Mouse (Mus musculus) kidney, postnatal 14 days (tissue): ENCODE results near the gene C530008M17Rik.
A peak's percentile ranks its signal among the peaks of the same experiment; 100 is the strongest.

Experiments used
- DNase-seq: peaks from one replicate; pipeline ENCODE4 v3.0.0; 2022; ENCODE audit warnings: mixed read lengths

Gene C530008M17Rik

GRCm38 (mm10) chr5:76839786-76840185 is 183.5 kb downstream of the C530008M17Rik start:
- no peak for DNase-seq

DNA sequence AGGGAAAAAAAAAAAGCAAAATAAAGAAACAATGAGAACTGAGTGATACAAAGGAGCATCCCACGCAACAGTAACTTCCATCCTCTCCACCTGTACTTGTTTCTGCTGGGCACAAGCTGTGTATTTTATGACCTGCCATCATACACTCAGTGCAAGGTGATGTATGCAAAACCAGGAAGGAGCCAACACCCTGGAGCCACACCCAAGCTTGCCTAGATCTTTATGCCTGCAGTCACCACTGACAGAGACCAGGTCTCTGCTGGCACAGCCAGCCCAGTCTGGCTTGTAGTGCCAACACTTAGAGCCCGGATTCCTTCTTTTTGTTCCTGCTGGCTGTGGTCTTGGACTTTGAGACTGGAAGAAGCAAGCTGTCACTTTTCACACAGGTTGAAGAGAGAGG is 185.5 kb downstream of the C530008M17Rik start:
- peak; percentile 10 for DNase-seq

GRCm38 (mm10) chr5:76843448-76843847 is 187.1 kb downstream of the C530008M17Rik start:
- peak; percentile 74 for DNase-seq

- no peak for DNase-seq
Measured at GRCm38 (mm10) chr5:76843851-76844419, 187.6 kb downstream of the C530008M17Rik start.

GRCm38 (mm10) chr5:76844618-76845186 is 188.4 kb downstream of the C530008M17Rik start:
- DNase-seq = no peak

DNA sequence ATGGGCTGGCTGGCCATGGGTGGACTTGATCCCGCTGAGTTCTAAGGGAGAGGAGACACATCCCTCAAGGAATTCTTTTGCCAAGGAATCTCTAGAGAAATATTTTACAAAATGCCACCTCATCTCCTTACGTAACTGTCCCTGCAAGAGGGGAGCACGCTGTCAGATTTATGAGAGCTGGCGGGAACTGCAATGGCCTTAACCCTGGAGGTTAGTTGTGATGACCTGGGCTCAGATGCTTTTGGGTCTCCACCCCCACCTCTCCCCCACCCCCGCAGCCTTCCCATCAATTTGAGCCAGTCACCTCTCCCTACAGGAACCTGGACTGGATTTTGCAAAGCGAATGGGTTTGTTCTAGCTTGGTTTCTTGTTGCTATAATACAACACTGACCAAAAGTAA is 190.8 kb downstream of the C530008M17Rik start:
- no peak for DNase-seq

GRCm38 (mm10) chr5:76851316-76851715 is 195.0 kb downstream of the C530008M17Rik start:
- DNase-seq = no peak

- DNase-seq = peak; percentile 84
Measured at GRCm38 (mm10) chr5:76853549-76853948, 197.2 kb downstream of the C530008M17Rik start.

DNA sequence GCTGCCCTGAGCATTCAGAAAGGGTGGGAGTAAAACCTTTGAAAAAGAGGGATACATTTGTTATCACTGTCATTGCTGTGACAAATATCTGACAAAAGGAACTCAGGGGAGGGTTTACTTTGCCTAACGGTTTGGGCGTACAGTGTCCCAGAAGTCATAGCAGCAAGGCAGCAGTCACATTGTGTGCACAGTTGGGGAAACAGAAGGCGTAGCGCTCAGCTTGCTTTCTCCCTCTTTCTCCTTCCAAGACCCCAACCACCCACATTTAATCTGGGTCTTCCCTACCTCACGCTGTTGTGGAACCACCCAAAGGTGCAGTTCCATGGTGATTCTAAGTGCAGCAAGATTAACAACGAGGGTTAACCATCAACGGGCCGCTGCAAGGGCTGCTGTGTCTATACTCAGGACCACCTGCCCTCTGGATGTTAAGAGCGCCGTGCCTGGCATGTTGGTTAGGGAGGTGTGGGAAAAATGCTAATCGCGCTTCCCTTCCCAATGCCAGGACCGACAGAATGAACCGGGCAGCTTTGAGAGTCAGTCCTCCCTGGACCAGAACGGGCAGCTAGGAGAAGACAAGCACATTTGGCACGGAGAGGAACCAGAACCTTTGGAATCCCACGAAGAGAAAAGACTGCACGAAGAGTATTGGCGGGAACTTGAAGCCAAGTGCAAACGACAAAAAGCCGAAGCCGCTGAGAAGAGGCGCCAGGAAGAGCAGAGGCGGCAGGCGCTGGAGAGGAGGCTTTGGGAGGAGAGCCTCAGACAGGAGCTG is 199.7 kb downstream of the C530008M17Rik start:
- DNase-seq = no peak

DNA sequence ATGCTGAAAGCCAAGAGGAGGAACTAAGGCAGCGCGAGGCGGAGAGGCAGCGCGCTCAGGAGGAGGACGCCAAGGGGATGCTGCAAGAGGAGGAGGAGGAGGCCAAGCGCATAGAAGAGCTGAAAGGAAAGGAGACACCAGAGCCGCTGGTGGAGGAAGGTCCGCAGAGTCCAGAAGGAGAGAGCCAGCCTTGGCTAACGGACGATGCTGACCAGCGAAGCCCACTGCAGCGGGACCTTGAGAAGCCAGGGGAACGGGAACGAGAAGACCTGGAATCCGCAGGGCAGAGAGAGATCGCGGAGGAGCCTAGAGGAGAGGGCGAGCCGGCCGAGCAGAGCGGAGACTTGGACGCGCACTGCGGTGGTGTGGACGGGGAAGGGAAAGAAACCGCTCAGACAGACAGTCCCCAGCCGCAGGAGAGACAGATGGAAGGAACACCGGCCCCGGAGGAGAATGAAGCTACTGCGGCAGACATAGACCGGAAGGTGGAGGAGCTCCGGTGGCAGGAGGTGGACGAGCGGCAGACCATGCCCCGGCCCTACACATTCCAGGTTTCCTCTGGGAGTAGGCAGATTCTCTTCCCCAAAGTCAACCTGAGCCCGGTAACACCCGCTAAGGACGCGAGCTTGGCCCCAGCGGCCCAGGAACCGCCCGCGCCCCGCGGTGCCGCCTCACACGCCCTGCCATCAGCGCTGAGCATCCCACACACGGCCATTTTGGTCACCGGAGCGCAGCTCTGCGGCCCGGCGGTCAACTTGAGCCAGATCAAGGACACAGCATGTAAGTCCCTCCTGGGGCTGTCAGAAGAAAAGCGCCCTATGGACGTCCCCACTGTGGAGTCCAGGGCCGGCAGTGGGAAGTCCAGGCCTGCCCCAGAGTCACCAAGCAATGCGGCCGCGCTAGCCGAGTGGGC is 201.0 kb downstream of the C530008M17Rik start:
- no peak for DNase-seq

DNA sequence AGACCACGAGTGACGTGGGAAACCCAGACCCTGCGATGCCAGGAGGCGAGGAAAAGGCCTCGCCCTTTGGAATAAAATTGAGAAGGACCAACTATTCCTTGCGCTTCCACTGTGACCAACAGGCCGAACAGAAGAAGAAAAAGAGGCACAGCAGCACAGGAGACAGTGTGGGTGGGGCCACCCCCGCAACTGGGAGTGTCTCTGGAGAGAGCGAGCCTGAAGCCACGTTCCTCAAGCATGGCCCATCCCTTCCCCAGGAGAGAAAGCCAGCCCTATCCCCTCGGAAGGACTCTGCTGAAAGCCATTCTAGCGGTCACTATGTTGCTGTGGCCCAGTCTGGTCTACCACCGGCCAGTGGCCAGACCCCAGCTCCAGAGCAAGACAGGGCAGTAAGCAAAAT is 202.1 kb downstream of the C530008M17Rik start:
- DNase-seq = no peak

GRCm38 (mm10) chr5:76866819-76867218 is 210.5 kb downstream of the C530008M17Rik start:
- no peak for DNase-seq

GRCm38 (mm10) chr5:76868693-76869286 is 212.5 kb downstream of the C530008M17Rik start:
- peak; percentile 63 for DNase-seq

DNA sequence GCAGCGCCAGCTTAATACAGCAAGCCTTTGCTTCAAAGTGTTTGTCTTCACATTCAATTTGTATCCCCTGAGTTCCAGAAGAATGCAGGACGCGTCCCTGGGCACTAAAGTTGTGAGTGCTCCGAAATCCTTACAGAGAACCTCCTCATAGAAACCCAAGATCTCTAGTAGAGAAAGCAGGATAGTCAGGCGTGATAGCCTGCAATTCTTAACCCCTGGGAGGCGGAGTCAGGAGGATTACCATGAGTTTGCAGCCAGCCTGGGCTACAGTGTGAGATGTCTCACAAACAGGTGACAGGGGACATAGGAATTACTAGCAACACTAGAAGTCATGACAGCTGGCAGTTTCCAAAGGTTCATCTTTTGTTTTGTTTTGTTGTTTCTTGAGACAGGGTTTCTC is 213.2 kb downstream of the C530008M17Rik start:
- DNase-seq = no peak

- no peak for DNase-seq
Measured at GRCm38 (mm10) chr5:76876106-76876758, 219.9 kb downstream of the C530008M17Rik start.

GRCm38 (mm10) chr5:76884107-76884506 is 227.8 kb downstream of the C530008M17Rik start:
- no peak for DNase-seq

DNA sequence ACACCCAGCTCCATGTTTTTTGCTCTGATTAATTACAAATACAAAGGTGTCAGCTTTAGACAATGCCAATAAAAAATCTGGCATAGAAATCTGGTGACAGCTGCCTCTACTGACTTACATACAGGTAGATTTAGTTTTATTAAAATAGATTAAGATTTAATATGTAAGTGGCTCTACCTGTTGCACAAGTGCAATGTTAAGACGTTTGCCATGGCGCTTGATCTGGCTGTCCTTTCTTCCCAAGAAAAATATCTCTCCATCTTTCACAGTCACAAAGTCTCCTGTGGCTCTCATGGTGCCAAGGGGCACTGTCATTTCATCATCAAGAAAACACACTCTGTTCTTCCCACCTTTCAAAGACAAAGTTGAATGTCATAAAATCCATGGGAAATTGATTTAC is 230.7 kb downstream of the C530008M17Rik start:
- no peak for DNase-seq

DNA sequence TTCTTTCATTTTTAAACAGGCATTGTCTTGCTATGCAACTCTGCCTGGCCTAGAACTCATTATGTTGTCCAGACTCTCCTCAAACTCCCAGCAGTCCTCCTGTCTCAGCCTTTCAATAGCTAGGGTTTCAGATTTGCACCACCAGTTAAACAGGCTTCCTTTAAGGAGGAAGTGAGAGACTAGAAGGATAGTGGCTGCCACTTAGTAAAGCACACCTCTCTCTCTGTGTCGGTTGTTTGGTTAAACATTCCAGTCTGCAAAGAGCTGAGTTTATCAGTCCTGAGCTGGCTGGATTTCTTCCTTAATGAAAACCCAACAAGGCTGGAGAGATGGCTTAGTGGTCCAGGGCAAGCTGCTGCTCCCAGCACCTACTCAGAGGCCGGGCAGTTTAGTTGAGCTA is 236.3 kb downstream of the C530008M17Rik start:
- DNase-seq = no peak

GRCm38 (mm10) chr5:76893084-76893483 is 236.8 kb downstream of the C530008M17Rik start:
- no peak for DNase-seq

- DNase-seq = no peak
Measured at GRCm38 (mm10) chr5:76902131-76902530, 245.8 kb downstream of the C530008M17Rik start.

DNA sequence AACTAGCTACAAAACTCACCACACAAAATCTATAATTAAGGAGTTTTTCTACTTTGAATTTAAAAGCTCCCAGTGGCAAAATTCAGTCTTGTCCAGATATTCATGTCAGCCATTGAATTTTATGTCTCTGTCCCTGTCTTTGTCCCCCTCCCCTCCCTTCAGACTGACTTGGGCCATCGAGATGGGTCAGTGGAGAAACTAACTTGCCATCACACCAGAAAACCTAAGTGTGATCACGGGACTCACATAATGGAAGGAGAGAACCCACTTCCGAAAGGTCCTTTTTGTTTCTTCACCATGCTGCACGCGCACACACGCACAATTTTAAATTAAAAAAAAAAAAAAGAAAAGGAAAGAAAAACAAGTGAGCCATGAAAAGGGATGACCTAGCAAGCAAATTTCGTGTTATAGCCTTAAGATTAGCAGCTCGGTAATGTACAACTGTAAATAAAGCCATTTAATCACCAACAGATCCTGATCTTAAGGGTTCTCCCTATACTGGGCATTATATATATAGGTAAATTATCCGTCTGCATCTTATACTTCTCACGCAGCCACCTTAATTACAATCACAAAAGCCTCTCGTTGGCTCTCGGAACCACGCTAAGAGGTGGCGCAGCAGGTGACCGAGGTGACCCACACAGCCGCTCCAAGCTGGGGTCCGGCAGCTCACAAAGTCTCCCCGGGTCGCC is 248.5 kb downstream of the C530008M17Rik start:
- DNase-seq = no peak
